Mouse (Mus musculus) right cerebral cortex, postnatal 25 days (tissue): Measurements from ENCODE around the gene Sh2d1b1.

ENCODE experiments used
- DNase-seq: peaks from one replicate; pipeline ENCODE4 v3.0.0; 2022

Gene Sh2d1b1

DNA sequence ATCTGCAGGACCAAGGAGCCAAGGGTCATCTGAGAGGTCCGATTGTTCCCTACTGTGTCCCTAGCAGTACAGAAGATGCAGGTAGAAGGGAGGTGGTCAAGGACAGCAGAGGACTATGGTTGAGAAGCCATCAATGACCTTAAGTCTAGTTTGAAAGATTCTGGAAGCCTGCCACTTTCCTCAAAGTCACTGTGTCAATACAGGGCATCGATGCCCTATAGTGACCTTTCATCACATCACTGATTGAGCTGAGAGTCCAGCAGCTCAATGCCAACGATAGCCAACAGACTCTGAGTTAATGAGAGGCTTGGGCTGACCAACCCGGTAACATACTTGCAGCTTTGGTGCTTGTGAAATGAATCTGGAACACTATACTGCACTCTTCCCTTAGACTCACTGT lies 48.2 kb downstream of the Sh2d1b1 start:
- DNase-seq, result no peak

- DNase-seq, result no peak
These were observed 54.8 kb downstream of the Sh2d1b1 start for GRCm38 (mm10) chr1:170331926-170332325.

DNA sequence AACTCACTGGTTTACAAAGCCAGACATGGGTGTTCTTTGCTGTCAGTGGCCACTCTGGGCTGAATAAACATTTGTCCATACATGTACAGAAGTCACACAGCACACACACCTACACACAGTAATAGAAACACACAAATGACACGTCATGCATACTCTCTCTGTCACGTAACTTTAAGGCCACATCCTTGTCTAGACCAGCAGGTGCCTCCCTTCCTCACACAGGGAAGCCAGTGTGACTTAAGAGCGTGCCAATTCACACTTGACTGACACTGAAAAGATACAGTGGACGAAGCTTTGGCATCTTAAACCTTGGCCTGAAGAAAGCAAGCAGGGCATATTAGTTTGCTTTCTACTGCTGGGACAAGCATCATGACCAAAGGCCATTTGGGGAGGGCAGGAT lies 55.7 kb downstream of the Sh2d1b1 start:
- no peak for DNase-seq
